Mouse (Mus musculus) megakaryocyte, embryonic 14.5 days (primary cell): ENCODE measurements around the gene Mapkapk2.

Source experiments
- FLI1 ChIP-seq: IDR thresholded peaks from 2 replicates; pipeline ENCODE4 v1.6.1; 2012; ENCODE audit warnings: low read length, inconsistent platforms, mixed read lengths
- GATA1 ChIP-seq: IDR thresholded peaks from 3 replicates; pipeline ENCODE4 v1.6.1; 2012; ENCODE audit warnings: mixed read lengths, low read length, inconsistent platforms, borderline replicate concordance

DNA sequence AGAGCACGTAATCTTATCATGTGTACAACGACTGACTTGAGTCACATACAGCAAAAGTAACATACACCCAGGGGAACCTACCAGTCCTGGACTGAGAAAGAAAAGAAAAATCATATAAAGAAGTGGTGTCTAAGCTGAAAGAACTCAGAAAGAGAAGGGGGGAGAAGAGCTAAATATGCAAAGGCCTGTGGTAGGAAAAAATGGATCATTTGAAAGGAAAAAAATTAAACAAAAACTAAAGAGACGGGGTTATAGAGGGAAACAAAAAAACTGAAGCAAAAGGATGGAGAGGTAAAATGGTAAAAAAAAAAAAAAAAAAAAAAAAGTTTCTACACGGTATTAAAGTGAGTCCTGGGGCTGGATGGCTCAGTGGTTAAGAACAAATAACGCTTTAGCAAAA is 83.7 kb downstream of the Mapkapk2 start:
- TF ChIP-seq GATA1 (no peak), FLI1 (no peak)
